ENCODE assay signal across 8 mouse cellular contexts in genomic region chr4:9184451-9185121, GRCm38 (mm10).
DNase-seq lines count a peak whose midpoint lies in the region; ATAC-seq and TF ChIP-seq lines count a peak whose summit lies in the region.

No protein-coding gene starts in this region.

- H3K27ac ChIP-seq in heart, embryonic 14.5 days (replicated peaks in 1 of 2; ENCODE audit: control insufficient read depth in 1 of 2, insufficient read depth in 1 of 2, low read depth in 2 of 2, low read length in 2 of 2): peak overlapping the region; percentile 92 to 93
- no peak overlapping the region for H3K27ac ChIP-seq in midbrain, postnatal 0 days (ENCODE audit: low read depth, low read length)

- under 1% methylated on average over 12 of the region's 12 CpGs for WGBS in heart, embryonic 14.5 days
- 1% methylated on average over 12 of the region's 12 CpGs for WGBS in midbrain, postnatal 0 days

- peak; percentile 92 for ATAC-seq in heart, embryonic 14.5 days (ENCODE audit: insufficient number of reproducible peaks, insufficient read depth, low FRiP score, low read depth)
- ATAC-seq in midbrain, postnatal 0 days (ENCODE audit: low FRiP score): peak; percentile 72

- H3K9ac ChIP-seq in heart, embryonic 14.5 days (ENCODE audit: low read length): peak overlapping the region; percentile 58
- H3K9ac ChIP-seq in midbrain, postnatal 0 days (replicated peaks; ENCODE audit: low read length, poor library complexity, severe bottlenecking): peak overlapping the region; percentile 15; the same call in 1 of the 2 replicates

- peaks cover 9 to 27% of the 10 kb centered on the region in 2 experiments for H3K4me1 ChIP-seq in heart, embryonic 14.5 days (ENCODE audit: control insufficient read depth in 2 of 2, insufficient read depth in 2 of 2, low read length in 2 of 2)
- H3K4me1 ChIP-seq in midbrain, postnatal 0 days (ENCODE audit: insufficient read depth, low read length): no peaks in the 10 kb centered on the region; the same call in 1 of the 2 replicates

- peak overlapping the region; percentile 28 to 44 for H3K4me3 ChIP-seq in heart, embryonic 14.5 days (ENCODE audit: control insufficient read depth in 1 of 2, insufficient read depth in 1 of 2, low read depth in 1 of 2, low read length in 2 of 2)
- peak overlapping the region; percentile 13; the same call in 1 of the 2 replicates for H3K4me3 ChIP-seq in midbrain, postnatal 0 days (ENCODE audit: low read depth, low read length)

- no peaks in the 10 kb centered on the region for H3K36me3 ChIP-seq in heart, embryonic 14.5 days (ENCODE audit: control insufficient read depth, insufficient read depth, low read length)
- H3K36me3 ChIP-seq in midbrain, postnatal 0 days (ENCODE audit: insufficient read depth, low read length): no peaks in the 10 kb centered on the region

- H3K27me3 ChIP-seq in heart, embryonic 14.5 days (ENCODE audit: control insufficient read depth, insufficient read depth, low read length): no peaks in the 10 kb centered on the region
- H3K27me3 ChIP-seq in midbrain, postnatal 0 days (ENCODE audit: insufficient read depth, low read length): no peaks in the 10 kb centered on the region

- no peaks in the 10 kb centered on the region for H3K9me3 ChIP-seq in heart, embryonic 14.5 days (ENCODE audit: control insufficient read depth, low read length)
- no peaks in the 10 kb centered on the region for H3K9me3 ChIP-seq in midbrain, postnatal 0 days (ENCODE audit: low read length)

- peak; percentile 22 for DNase-seq in kidney, postnatal 10 days
- no peak for DNase-seq in kidney, adult 18-20 months
- peak; percentile 20 to 27 for DNase-seq in cerebellum, postnatal 36 days
- peak; percentile 23 for DNase-seq in liver
- peak; percentile 55 for DNase-seq in midbrain, postnatal 0 days (ENCODE audit: low spot score)
- no peak for DNase-seq in layer of hippocampus, postnatal 25 days (ENCODE audit: extremely low spot score in 1 of 2, low spot score in 1 of 2)
- no peak for DNase-seq in spleen, postnatal 36 days (ENCODE audit: low spot score in 2 of 2)

- no peak for TF ChIP-seq CTCF in midbrain, postnatal 0 days (IDR thresholded peaks at IDR 0.05)

- peak overlapping the region; percentile 70 for H3K4me2 ChIP-seq in heart, embryonic 14.5 days (ENCODE audit: low read length)
- H3K4me2 ChIP-seq in midbrain, postnatal 0 days (ENCODE audit: low read depth, low read length, poor library complexity, severe bottlenecking): peak overlapping the region; percentile 48

Comparison
In these comparisons a context has a peak if more than half of its experiments do, and no peak if none do; other contexts are left out.
1. DNase-seq: peak in kidney, postnatal 10 days (single experiment), cerebellum, postnatal 36 days (2 of 2), liver (single experiment) and midbrain, postnatal 0 days (single experiment); none in kidney, adult 18-20 months (single experiment), layer of hippocampus, postnatal 25 days (0 of 2) and spleen, postnatal 36 days (0 of 2).